Mouse (Mus musculus) lung, adult 2 months (tissue): ENCODE measurements around the gene Sap18b.

Source experiments
- CTCF ChIP-seq: fragments of 200-500 bp; IDR thresholded peaks from 2 replicates; pipeline ENCODE4 v1.5.1; 2011; ENCODE audit warnings: mild to moderate bottlenecking, low read length, control low read depth; ENCODE audit not compliant: insufficient read depth
- POLR2A ChIP-seq: fragments of 200-500 bp; IDR thresholded peaks from 2 replicates; pipeline ENCODE4 v1.6.1; 2011; ENCODE audit warnings: low read depth, mild to moderate bottlenecking, control low read depth, low read length, borderline replicate concordance; ENCODE audit errors: extremely low read depth

GRCm38 (mm10) chr8:95807861-95808260 lies 17.3 kb upstream of the Sap18b start:
- TF ChIP-seq POLR2A (peak; percentile 84; the same call in 1 of the 2 replicates), CTCF (no peak)
